Mouse (Mus musculus): Measurements from ENCODE around the gene Pafah1b3. TPM values are rescaled to one million over a fixed set of nuclear protein-coding genes. Genes with fewer than 3 reads are reported as not detected.

The Pafah1b3 gene
- total and polyA plus RNA-seq, 2 experiments = 3.7 to 8.4 TPM

- H3K9ac ChIP-seq (ENCODE audit: low read depth, low read length) = no peak overlapping the region
- DNase-seq (ENCODE audit: extremely low read depth, low read depth, low spot score) = no peak
- TF ChIP-seq POLR2A (IDR thresholded peaks at IDR 0.05; ENCODE audit: extremely low read depth, insufficient read depth, low read length) (no peak), CTCF (IDR thresholded peaks at IDR 0.05; ENCODE audit: low read depth, low read length) (no peak)
- no peaks in the 10 kb centered on the region for H3K79me2 ChIP-seq (ENCODE audit: control insufficient read depth, insufficient read depth, low read length)
- WGBS = 2% methylated on average over 69 of the region's 69 CpGs
- H3K4me1 ChIP-seq (ENCODE audit: control insufficient read depth, insufficient read depth, low read length) = no peaks in the 10 kb centered on the region
- peak overlapping the region; percentile 38; the same call in 1 of the 2 replicates for H3K4me3 ChIP-seq (ENCODE audit: insufficient read depth, low read depth, low read length)
- H3K27me3 ChIP-seq (ENCODE audit: control insufficient read depth, insufficient read depth, low read length) = peaks cover 21% of the 10 kb centered on the region
- H3K36me3 ChIP-seq (ENCODE audit: control insufficient read depth, insufficient read depth, low read length) = no peaks in the 10 kb centered on the region
- H3K27ac ChIP-seq (replicated peaks; ENCODE audit: insufficient read depth, low read depth, low read length) = no peak overlapping the region
These were observed 17.7 kb upstream of the Pafah1b3 start for GRCm38 (mm10) chr7:25315306-25316041.

DNA sequence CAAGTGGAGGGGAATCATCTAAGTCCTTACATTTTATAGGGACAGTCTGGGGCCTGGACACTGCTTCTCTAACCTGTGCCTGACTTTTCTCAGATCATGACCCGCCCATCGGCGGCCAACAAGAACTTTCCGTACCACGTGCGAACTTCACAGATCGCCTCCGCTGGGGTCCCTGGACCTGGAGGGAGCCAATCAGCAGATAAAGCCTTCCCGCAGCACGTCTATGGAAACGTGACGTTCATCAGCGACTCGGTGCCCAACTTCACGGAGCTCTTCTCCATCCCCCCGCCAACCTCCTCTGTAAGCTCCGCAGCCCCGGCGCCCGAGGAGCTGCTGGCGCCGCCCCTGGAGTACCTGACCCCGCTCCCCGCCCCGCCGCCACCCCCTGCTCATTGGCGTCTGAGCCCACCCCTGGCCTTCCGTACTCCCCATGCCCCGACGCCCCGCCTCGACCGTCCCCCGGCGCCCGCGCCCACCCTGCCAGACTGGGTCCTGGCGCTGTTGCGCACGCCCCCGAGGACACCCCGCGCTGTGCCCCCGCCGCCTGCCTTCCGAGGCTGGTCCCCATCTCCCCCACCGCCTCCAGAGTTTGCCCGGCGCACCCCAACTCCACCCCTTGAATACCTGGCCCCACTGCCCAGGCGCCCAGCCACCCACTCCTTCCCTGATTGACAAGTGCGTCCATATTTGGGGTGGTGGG lies 17.0 kb upstream of the Pafah1b3 start:
- 9% methylated on average over 49 of the region's 51 CpGs for WGBS
- no peak overlapping the region for H3K4me3 ChIP-seq (ENCODE audit: insufficient read depth, low read depth, low read length)
- H3K4me1 ChIP-seq (ENCODE audit: control insufficient read depth, insufficient read depth, low read length) = no peaks in the 10 kb centered on the region
- no peaks in the 10 kb centered on the region for H3K36me3 ChIP-seq (ENCODE audit: control insufficient read depth, insufficient read depth, low read length)
- TF ChIP-seq POLR2A (IDR thresholded peaks at IDR 0.05; ENCODE audit: extremely low read depth, insufficient read depth, low read length) = no peak
- no peak for TF ChIP-seq CTCF (IDR thresholded peaks at IDR 0.05; ENCODE audit: low read depth, low read length)
- no peak overlapping the region; the same call in 1 of the 2 replicates for H3K9ac ChIP-seq (ENCODE audit: low read depth, low read length)
- peaks cover 21% of the 10 kb centered on the region for H3K27me3 ChIP-seq (ENCODE audit: control insufficient read depth, insufficient read depth, low read length)
- no peak overlapping the region for H3K27ac ChIP-seq (replicated peaks; ENCODE audit: insufficient read depth, low read depth, low read length)
- no peak for DNase-seq (ENCODE audit: extremely low read depth, low read depth, low spot score)
- H3K79me2 ChIP-seq (ENCODE audit: control insufficient read depth, insufficient read depth, low read length) = no peaks in the 10 kb centered on the region

DNA sequence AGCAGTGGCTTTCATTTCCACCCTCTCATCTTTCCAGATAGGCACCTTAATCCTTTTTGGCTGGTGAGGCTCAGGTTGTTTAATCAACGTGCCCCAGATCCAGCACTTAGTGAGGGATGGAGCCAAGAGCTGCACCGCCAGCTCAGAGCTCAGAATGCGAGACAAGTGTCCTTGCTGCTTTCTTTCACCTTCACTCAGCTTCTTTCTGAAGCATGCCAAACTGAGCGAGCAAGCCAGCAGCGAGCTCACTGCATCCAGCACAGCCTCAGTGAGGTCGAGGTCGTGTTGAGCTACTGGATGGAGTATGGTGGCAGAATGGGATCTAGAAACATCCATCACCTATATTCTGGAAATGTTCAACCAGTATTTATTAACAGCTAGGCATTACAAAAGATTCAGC lies 15.5 kb upstream of the Pafah1b3 start:
- WGBS = 39% methylated on average over 7 of the region's 7 CpGs
- TF ChIP-seq CTCF (IDR thresholded peaks at IDR 0.05; ENCODE audit: low read depth, low read length) = no peak
- TF ChIP-seq POLR2A (IDR thresholded peaks at IDR 0.05; ENCODE audit: extremely low read depth, insufficient read depth, low read length) = no peak
- Histone ChIP-seq H3K79me2 (ENCODE audit: control insufficient read depth, insufficient read depth, low read length) (no peaks in the 10 kb centered on the region), H3K27me3 (ENCODE audit: control insufficient read depth, insufficient read depth, low read length) (peaks cover 21% of the 10 kb centered on the region), H3K4me3 (ENCODE audit: insufficient read depth, low read depth, low read length) (no peak overlapping the region), H3K36me3 (ENCODE audit: control insufficient read depth, insufficient read depth, low read length) (no peaks in the 10 kb centered on the region), H3K27ac (replicated peaks; ENCODE audit: insufficient read depth, low read depth, low read length) (no peak overlapping the region), H3K9ac (ENCODE audit: low read depth, low read length) (no peak overlapping the region), H3K4me1 (ENCODE audit: control insufficient read depth, insufficient read depth, low read length) (no peaks in the 10 kb centered on the region)
- DNase-seq (ENCODE audit: extremely low read depth, low read depth, low spot score) = no peak

DNA sequence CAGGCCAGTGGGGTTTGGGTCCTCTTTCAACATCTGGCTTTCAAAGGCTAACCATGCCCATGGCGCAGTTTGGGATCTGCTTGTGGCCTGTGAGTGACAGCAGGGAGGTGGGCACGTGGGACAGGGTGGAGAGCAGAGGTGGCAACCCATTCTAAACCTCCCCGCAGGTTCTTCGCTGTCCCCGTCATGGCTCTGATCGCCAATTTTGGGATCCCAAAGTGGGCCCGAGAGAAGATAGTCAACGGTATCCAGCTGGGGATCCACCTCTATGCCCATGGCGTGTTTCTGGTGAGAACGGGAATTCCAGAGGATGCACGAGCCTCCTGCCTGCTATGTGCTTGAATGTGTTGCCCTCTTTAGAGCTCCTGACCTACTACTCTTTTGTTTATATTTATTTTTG lies 13.4 kb upstream of the Pafah1b3 start:
- 67% methylated on average over 11 of the region's 11 CpGs for WGBS
- Histone ChIP-seq H3K4me3 (ENCODE audit: insufficient read depth, low read depth, low read length) (no peak overlapping the region), H3K79me2 (ENCODE audit: control insufficient read depth, insufficient read depth, low read length) (no peaks in the 10 kb centered on the region), H3K27ac (replicated peaks; ENCODE audit: insufficient read depth, low read depth, low read length) (no peak overlapping the region), H3K36me3 (ENCODE audit: control insufficient read depth, insufficient read depth, low read length) (no peaks in the 10 kb centered on the region), H3K27me3 (ENCODE audit: control insufficient read depth, insufficient read depth, low read length) (peaks cover 22% of the 10 kb centered on the region), H3K4me1 (ENCODE audit: control insufficient read depth, insufficient read depth, low read length) (no peaks in the 10 kb centered on the region), H3K9ac (ENCODE audit: low read depth, low read length) (no peak overlapping the region)
- DNase-seq (ENCODE audit: extremely low read depth, low read depth, low spot score) = no peak
- no peak for TF ChIP-seq CTCF (IDR thresholded peaks at IDR 0.05; ENCODE audit: low read depth, low read length)
- no peak for TF ChIP-seq POLR2A (IDR thresholded peaks at IDR 0.05; ENCODE audit: extremely low read depth, insufficient read depth, low read length)

- Histone ChIP-seq H3K4me1 (ENCODE audit: control insufficient read depth, insufficient read depth, low read length) (no peaks in the 10 kb centered on the region; the same call in 1 of the 2 replicates), H3K36me3 (ENCODE audit: control insufficient read depth, insufficient read depth, low read length) (no peaks in the 10 kb centered on the region), H3K27ac (replicated peaks; ENCODE audit: insufficient read depth, low read depth, low read length) (no peak overlapping the region), H3K27me3 (ENCODE audit: control insufficient read depth, insufficient read depth, low read length) (peaks cover 11% of the 10 kb centered on the region), H3K9ac (ENCODE audit: low read depth, low read length) (no peak overlapping the region), H3K79me2 (ENCODE audit: control insufficient read depth, insufficient read depth, low read length) (no peaks in the 10 kb centered on the region), H3K4me3 (ENCODE audit: insufficient read depth, low read depth, low read length) (no peak overlapping the region)
- TF ChIP-seq POLR2A (IDR thresholded peaks at IDR 0.05; ENCODE audit: extremely low read depth, insufficient read depth, low read length) (no peak), CTCF (IDR thresholded peaks at IDR 0.05; ENCODE audit: low read depth, low read length) (no peak)
- no peak for DNase-seq (ENCODE audit: extremely low read depth, low read depth, low spot score)
- 92% methylated on average over 9 of the region's 9 CpGs for WGBS
These were observed 11.6 kb upstream of the Pafah1b3 start for GRCm38 (mm10) chr7:25309425-25309824.

Data from liver, adult 2 months (tissue).